Mouse (Mus musculus) frontal cortex, postnatal 25 days (tissue): ENCODE data around the gene Ppp4r2.

Source experiments
- DNase-seq, 2 experiments: peaks; one replicate each; pipeline ENCODE4 v3.0.0; 2022; ENCODE audit warnings: low spot score in 2 of 2

Ppp4r2 gene

GRCm38 (mm10) chr6:100884594-100885225 is 51.3 kb downstream of the Ppp4r2 start:
- no peak for DNase-seq

DNA sequence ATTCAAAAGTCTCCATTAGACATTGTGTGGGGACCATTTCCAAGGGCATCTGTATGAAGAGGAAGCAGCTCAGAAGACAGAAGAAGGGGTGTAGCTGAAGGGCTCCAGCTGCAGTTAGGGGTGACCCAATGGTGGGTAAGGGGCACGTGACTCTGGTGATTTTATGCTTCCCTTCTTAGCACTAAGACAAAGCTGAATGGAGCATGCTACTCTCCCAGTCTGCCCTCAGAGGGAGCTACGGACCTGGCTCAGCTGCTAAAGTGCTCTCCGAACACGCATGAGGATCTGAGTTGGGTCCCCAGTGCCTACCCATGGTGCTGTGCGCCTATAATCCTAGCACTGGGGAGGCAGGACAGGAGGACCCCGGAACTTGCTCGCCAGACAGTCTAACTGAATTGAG is 52.0 kb downstream of the Ppp4r2 start:
- no peak for DNase-seq

- DNase-seq = no peak
These were observed 53.6 kb downstream of the Ppp4r2 start for GRCm38 (mm10) chr6:100887012-100887411.

GRCm38 (mm10) chr6:100889340-100889739 is 55.9 kb downstream of the Ppp4r2 start:
- DNase-seq = no peak

DNA sequence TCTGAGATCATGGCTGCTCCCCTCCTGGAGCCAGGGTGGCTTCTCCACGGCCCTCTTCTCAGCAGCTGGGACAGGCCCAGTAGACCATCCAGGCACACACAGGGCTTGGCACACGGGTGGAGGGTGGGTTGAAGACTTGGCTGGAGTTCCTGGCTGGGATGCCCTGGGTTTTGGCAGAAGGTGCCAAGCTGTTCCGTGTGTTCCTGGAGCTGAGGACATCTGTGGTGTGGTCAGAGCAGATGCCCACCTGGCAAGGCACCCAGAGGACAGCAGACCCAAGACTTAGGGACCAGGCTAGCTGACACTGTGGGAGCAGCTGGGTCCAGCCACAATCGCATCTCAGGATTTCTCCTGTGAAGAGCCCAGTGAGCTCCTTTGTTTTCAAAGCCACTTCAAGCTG is 59.1 kb downstream of the Ppp4r2 start:
- no peak for DNase-seq

GRCm38 (mm10) chr6:100893073-100893472 is 59.7 kb downstream of the Ppp4r2 start:
- DNase-seq = no peak

GRCm38 (mm10) chr6:100895183-100895582 is 61.8 kb downstream of the Ppp4r2 start:
- DNase-seq = no peak

DNA sequence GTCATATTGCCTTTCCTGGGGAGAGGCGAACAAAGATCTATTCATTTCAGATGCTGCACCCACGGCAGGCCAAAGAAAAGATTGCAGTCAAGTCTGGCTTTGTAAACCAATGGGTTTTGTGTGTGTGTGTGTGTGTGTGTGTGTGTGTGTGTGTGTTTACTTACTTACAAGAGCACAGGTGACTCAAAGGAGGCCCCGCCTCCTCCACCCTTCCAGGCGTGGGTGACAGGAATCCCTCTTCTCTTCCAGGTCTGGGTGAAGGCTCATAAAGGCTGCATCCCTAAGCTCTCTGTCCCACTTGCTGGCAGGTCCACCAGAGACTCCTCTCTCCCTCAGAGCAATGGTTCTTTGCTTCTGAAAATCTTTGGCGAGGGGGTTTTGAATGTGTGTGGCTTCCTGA is 63.5 kb downstream of the Ppp4r2 start:
- no peak for DNase-seq

- no peak for DNase-seq
These were observed 71.0 kb downstream of the Ppp4r2 start for GRCm38 (mm10) chr6:100904463-100904862.

DNA sequence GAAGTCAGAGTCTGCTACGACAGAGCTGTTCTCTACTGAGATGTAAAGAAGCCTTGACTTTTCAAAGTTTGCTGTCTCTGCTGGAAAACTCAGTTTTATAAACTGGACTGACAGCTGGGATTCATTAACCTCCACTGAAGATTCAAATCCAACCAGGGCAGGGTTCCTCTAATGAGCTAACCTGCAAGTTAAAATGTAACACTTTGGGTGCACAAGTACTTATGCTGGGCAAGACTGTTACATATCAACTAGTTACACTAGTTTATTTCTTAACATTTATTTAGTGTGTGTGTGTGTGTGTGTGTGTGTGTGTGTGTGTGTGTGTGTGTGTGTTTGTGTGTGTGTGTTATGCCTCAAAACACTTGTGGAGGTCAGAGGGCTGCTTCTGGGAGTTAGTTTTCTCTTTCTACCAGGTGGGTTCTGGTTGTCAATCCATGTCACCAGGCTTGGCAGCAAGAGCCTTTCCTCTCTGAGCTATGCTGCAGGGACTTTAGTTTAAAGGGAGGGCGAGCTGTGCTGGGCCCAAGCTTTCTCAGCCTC is 76.8 kb downstream of the Ppp4r2 start:
- DNase-seq = no peak
